Mouse (Mus musculus) CH12.LX (cell line): ENCODE measurements around the gene Fgfr2. TPM values are rescaled to one million over a fixed set of nuclear protein-coding genes. Genes with fewer than 3 reads are reported as not detected.

Source experiments
- DNase-seq: peaks from one replicate; pipeline ENCODE4 v3.0.0-alpha.2; 2013; ENCODE audit errors: extremely low read depth
- H3K27ac ChIP-seq: 2 replicates; pipeline ENCODE4 v1.5.1; 2012; ENCODE audit warnings: low read depth, mild to moderate bottlenecking, control low read depth, moderate library complexity; ENCODE audit not compliant: insufficient read depth
- H3K27me3 ChIP-seq: replicated peaks from 2 replicates; pipeline ENCODE3; 2012; ENCODE audit warnings: inconsistent platforms
- H3K36me3 ChIP-seq, 2 experiments: replicated peaks in 1 of 2; 2 replicates each; pipeline versions ENCODE3 to v1.6.1; 2012; ENCODE audit warnings: inconsistent platforms in 1 of 2, low read length in 1 of 2, mild to moderate bottlenecking in 1 of 2, mixed read lengths in 1 of 2, moderate library complexity in 1 of 2; ENCODE audit not compliant: control insufficient read depth in 1 of 2, insufficient read depth in 1 of 2
- H3K4me1 ChIP-seq, 2 experiments: 2 replicates each; pipeline ENCODE4 v1.6.1; 2012; ENCODE audit warnings: inconsistent platforms in 1 of 2, moderate library complexity in 1 of 2; ENCODE audit not compliant: insufficient read depth in 2 of 2, control insufficient read depth in 1 of 2
- H3K4me2 ChIP-seq: 2 replicates; pipeline ENCODE4 v1.6.1; 2012; ENCODE audit warnings: low read depth, mild to moderate bottlenecking, control low read depth; ENCODE audit not compliant: poor library complexity, insufficient read depth, severe bottlenecking
- H3K4me3 ChIP-seq, 3 experiments: fragments of 150-350 bp in 1 of 3; sonication (generic) in 1 of 3; replicated peaks in 1 of 3; 2 replicates each; pipeline versions ENCODE3 to v1.5.1; 2011 to 2012; ENCODE audit warnings: low read depth in 2 of 3, low read length in 2 of 3, mild to moderate bottlenecking in 2 of 3, moderate library complexity in 2 of 3, control low read depth in 1 of 3, improper control_type of control experiment in 1 of 3, inconsistent platforms in 1 of 3, mixed read lengths in 1 of 3; ENCODE audit not compliant: poor library complexity in 1 of 3
- H3K79me2 ChIP-seq: replicated peaks from 2 replicates; pipeline ENCODE4 v1.6.1; 2012; ENCODE audit warnings: mild to moderate bottlenecking, moderate library complexity; ENCODE audit not compliant: control insufficient read depth, poor library complexity, insufficient read depth, severe bottlenecking; ENCODE audit errors: extremely low read depth
- H3K9ac ChIP-seq: 2 replicates; pipeline ENCODE4 v1.6.1; 2012; ENCODE audit warnings: low read depth, mild to moderate bottlenecking, control low read depth, moderate library complexity; ENCODE audit not compliant: insufficient read depth
- H3K9me3 ChIP-seq: replicated peaks from 2 replicates; pipeline ENCODE3; 2012; ENCODE audit warnings: low read length, inconsistent platforms, mixed read lengths
- BHLHE40 ChIP-seq: IDR thresholded peaks from 2 replicates; pipeline ENCODE4 v1.6.1; 2011; ENCODE audit warnings: mild to moderate bottlenecking, low read depth, low read length, improper control_type of control experiment
- CHD1 ChIP-seq: IDR thresholded peaks from 2 replicates; pipeline ENCODE4 v1.6.1; 2012; ENCODE audit warnings: low read depth, low read length, improper control_type of control experiment, inconsistent platforms
- CHD2 ChIP-seq: IDR thresholded peaks from 2 replicates; pipeline ENCODE4 v1.6.1; 2011; ENCODE audit warnings: low read length, improper control_type of control experiment
- CTCF ChIP-seq, 2 experiments: IDR thresholded peaks in 1 of 2; conservative IDR thresholded peaks in 1 of 2; 2 replicates each; pipeline ENCODE4 v1.5.1; 2011 to 2012; ENCODE audit warnings: low read depth in 2 of 2, low read length in 2 of 2, improper control_type of control experiment in 1 of 2, inconsistent platforms in 1 of 2, mild to moderate bottlenecking in 1 of 2, moderate library complexity in 1 of 2
- EP300 ChIP-seq: IDR thresholded peaks from 2 replicates; pipeline ENCODE4 v1.6.1; 2011; ENCODE audit warnings: low read length, improper control_type of control experiment
- ETS1 ChIP-seq: conservative IDR thresholded peaks from 2 replicates; pipeline ENCODE4 v1.6.1; 2012; ENCODE audit warnings: low read depth, mild to moderate bottlenecking, inconsistent platforms, low read length, improper control_type of control experiment, moderate library complexity
- JUN ChIP-seq: IDR thresholded peaks from 2 replicates; pipeline ENCODE4 v1.6.1; 2011; ENCODE audit warnings: low read depth, mild to moderate bottlenecking, low read length, improper control_type of control experiment, moderate library complexity; ENCODE audit not compliant: insufficient read depth
- JUND ChIP-seq: conservative IDR thresholded peaks from 2 replicates; pipeline ENCODE4 v1.6.1; 2011; ENCODE audit warnings: low read depth, low read length, improper control_type of control experiment
- KAT2A ChIP-seq: IDR thresholded peaks from 2 replicates; pipeline ENCODE4 v1.6.1; 2012; ENCODE audit warnings: low read length, improper control_type of control experiment, inconsistent platforms; ENCODE audit not compliant: insufficient replicate concordance
- MEF2A ChIP-seq: IDR thresholded peaks from 2 replicates; pipeline ENCODE4 v1.6.1; 2014; ENCODE audit warnings: low read depth, mild to moderate bottlenecking, inconsistent platforms, low read length, improper control_type of control experiment, borderline replicate concordance
- MXI1 ChIP-seq: IDR thresholded peaks from 2 replicates; pipeline ENCODE4 v1.6.1; 2011; ENCODE audit warnings: mild to moderate bottlenecking, low read depth, low read length, improper control_type of control experiment
- NELFE ChIP-seq: IDR thresholded peaks from 2 replicates; pipeline ENCODE4 v1.6.1; 2011; ENCODE audit warnings: low read depth, low read length, improper control_type of control experiment
- NRF1 ChIP-seq: IDR thresholded peaks from 2 replicates; pipeline ENCODE4 v1.6.1; 2014; ENCODE audit warnings: low read depth, mild to moderate bottlenecking, inconsistent platforms, low read length, improper control_type of control experiment, moderate library complexity
- SMC3 ChIP-seq: IDR thresholded peaks from 2 replicates; pipeline ENCODE4 v1.6.1; 2011; ENCODE audit warnings: low read depth, low read length, improper control_type of control experiment
- TBP ChIP-seq: conservative IDR thresholded peaks from 2 replicates; pipeline ENCODE4 v1.6.1; 2011; ENCODE audit warnings: low read depth, low read length, improper control_type of control experiment
- USF2 ChIP-seq: conservative IDR thresholded peaks from 2 replicates; pipeline ENCODE4 v1.6.1; 2011; ENCODE audit warnings: low read depth, low read length, improper control_type of control experiment
- ZMIZ1 ChIP-seq: IDR thresholded peaks from 2 replicates; pipeline ENCODE4 v1.6.1; 2012; ENCODE audit warnings: low read depth, mild to moderate bottlenecking, inconsistent platforms, low read length, improper control_type of control experiment
- dilution Hi-C: fragments of 300-500 bp; cut with MboI; formaldehyde crosslinking; loops from 2 replicates; pipeline ENCODE4 v1.14.3; 2020; ENCODE audit warnings: low sequenced_read_pairs; ENCODE audit not compliant: extremely low pct_unique_long_range_greater_than_20kb, extremely low pct_ligation_motif_present
- in situ Hi-C: fragments of 300-500 bp; cut with MboI; formaldehyde crosslinking; loops from 3 replicates; pipeline ENCODE4 v1.14.3; 2019; ENCODE audit warnings: low sequenced_read_pairs, low pct_ligation_motif_present, low pct_unique_long_range_greater_than_20kb, mixed read lengths
- polyA plus RNA-seq: library from polyadenylated mRNA; unstranded; fragments of >175 nt; gene quantifications from 2 replicates; pipeline ENCODE4 v1.2.1, GENCODE M21; 2012; ENCODE audit warnings: low read depth; ENCODE audit not compliant: insufficient read length
- total RNA-seq, 2 experiments: library from RNA; depleted of rRNA; stranded (reverse); fragments of 300-350 nt in 1 of 2; fragments of >200 nt in 1 of 2; gene quantifications; 2 replicates each; pipeline ENCODE4 v1.2.3; 2012 to 2014

The Fgfr2 gene
- total and polyA plus RNA-seq, 3 experiments, result not detected

- no peak overlapping the region for H3K27ac ChIP-seq
- no peak overlapping the region for H3K9ac ChIP-seq
- in situ Hi-C loops, result no loop called here
- no peaks in the 10 kb centered on the region for H3K27me3 ChIP-seq
- H3K36me3 ChIP-seq, result peaks cover 0 to 4% of the 10 kb centered on the region in 2 experiments
- no peak for DNase-seq
- no peak overlapping the region for H3K4me3 ChIP-seq
- no peaks in the 10 kb centered on the region for H3K79me2 ChIP-seq
- dilution Hi-C loops, result no loop called here
- no peak overlapping the region for H3K4me2 ChIP-seq
- peaks cover 15 to 46% of the 10 kb centered on the region in 2 experiments for H3K4me1 ChIP-seq
- no peak for TF ChIP-seq BHLHE40
- TF ChIP-seq NELFE, result no peak
- no peak for TF ChIP-seq JUND
- TF ChIP-seq JUN, result no peak
- no peak for TF ChIP-seq NRF1
- TF ChIP-seq USF2, result no peak
- TF ChIP-seq CHD1, result no peak
- no peak for TF ChIP-seq CTCF (conservative IDR thresholded peaks at IDR 0.05 in 1 of 2, IDR thresholded peaks at IDR 0.05 in 1 of 2; ENCODE audit: low read depth in 2 of 2, low read length in 2 of 2)
- no peak for TF ChIP-seq TBP
- no peak for TF ChIP-seq EP300
- no peak for TF ChIP-seq CHD2
- TF ChIP-seq SMC3, result no peak
- H3K9me3 ChIP-seq, result peaks cover 5% of the 10 kb centered on the region
These were observed 425.8 kb downstream of the Fgfr2 start for GRCm38 (mm10) chr7:132697258-132697796.

DNA sequence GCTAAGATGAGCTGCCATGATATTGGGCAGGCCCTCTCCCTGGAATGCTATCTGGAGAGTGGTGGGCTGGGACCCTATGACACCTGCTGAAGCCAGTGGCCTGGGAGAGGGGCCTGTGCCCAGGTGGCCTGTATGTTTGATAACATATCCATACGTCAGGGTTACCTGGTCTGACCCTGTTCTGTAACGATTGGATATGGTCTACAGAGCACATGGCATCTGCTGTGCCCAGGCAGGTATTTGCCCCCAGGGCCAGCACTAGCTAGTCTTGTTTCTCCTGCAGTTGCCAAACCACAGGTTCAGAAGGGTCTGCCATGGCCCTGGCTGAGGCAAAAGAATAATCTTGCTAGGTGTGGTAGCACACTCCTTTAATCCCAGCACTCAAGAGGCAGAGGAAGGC is 429.6 kb downstream of the Fgfr2 start:
- H3K9ac ChIP-seq, result no peak overlapping the region
- H3K27me3 ChIP-seq, result no peaks in the 10 kb centered on the region
- dilution Hi-C loops (no loop called here), in situ Hi-C loops (no loop called here)
- peaks cover 0 to 4% of the 10 kb centered on the region in 2 experiments for H3K36me3 ChIP-seq
- no peak for TF ChIP-seq MEF2A
- H3K9me3 ChIP-seq, result peaks cover 5% of the 10 kb centered on the region
- H3K27ac ChIP-seq, result no peak overlapping the region
- DNase-seq, result no peak
- H3K79me2 ChIP-seq, result no peaks in the 10 kb centered on the region
- H3K4me2 ChIP-seq, result no peak overlapping the region
- H3K4me3 ChIP-seq, result no peak overlapping the region
- H3K4me1 ChIP-seq, result peaks cover 2 to 34% of the 10 kb centered on the region in 2 experiments; a peak in 3 of 4 replicates

DNA sequence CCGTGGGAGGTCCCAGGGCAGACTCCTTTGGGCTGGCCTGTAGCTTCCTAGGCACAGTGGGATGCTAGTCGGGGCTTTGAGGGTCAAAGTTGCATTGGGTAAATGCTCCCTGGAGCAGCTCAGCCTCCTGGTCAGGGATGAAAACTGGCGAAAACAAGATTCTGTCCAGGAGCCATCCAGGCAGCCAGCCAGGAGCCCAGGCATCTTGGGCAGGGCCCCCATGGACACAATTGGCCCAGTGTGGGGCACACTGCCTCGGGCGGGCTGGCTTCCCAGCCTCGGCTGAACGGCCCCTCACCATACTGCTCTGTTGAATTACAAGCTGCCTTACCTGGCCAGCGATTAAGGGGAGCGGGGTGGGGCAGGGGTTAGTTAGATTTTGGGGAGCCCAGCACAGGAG is 430.4 kb downstream of the Fgfr2 start:
- Histone ChIP-seq H3K4me2 (no peak overlapping the region), H3K4me3 (no peak overlapping the region), H3K4me1 (peaks cover 5 to 38% of the 10 kb centered on the region in 2 experiments; a peak in 3 of 4 replicates), H3K27ac (no peak overlapping the region), H3K79me2 (no peaks in the 10 kb centered on the region), H3K36me3 (peaks cover 0 to 4% of the 10 kb centered on the region in 2 experiments), H3K9me3 (peaks cover 5% of the 10 kb centered on the region), H3K9ac (no peak overlapping the region), H3K27me3 (no peaks in the 10 kb centered on the region)
- DNase-seq, result no peak
- dilution Hi-C loops, result no loop called here
- in situ Hi-C loops, result no loop called here
- TF ChIP-seq MEF2A (no peak), CHD2 (no peak), ZMIZ1 (no peak), ETS1 (no peak), NRF1 (no peak), MXI1 (no peak), JUND (no peak), KAT2A (no peak)
